Mouse (Mus musculus) retina, postnatal 1 day (tissue): ENCODE results near the gene Fez2.

Source experiments
- DNase-seq: peaks from one replicate; pipeline ENCODE4 v3.0.0-alpha.2; 2012

Gene Fez2

DNA sequence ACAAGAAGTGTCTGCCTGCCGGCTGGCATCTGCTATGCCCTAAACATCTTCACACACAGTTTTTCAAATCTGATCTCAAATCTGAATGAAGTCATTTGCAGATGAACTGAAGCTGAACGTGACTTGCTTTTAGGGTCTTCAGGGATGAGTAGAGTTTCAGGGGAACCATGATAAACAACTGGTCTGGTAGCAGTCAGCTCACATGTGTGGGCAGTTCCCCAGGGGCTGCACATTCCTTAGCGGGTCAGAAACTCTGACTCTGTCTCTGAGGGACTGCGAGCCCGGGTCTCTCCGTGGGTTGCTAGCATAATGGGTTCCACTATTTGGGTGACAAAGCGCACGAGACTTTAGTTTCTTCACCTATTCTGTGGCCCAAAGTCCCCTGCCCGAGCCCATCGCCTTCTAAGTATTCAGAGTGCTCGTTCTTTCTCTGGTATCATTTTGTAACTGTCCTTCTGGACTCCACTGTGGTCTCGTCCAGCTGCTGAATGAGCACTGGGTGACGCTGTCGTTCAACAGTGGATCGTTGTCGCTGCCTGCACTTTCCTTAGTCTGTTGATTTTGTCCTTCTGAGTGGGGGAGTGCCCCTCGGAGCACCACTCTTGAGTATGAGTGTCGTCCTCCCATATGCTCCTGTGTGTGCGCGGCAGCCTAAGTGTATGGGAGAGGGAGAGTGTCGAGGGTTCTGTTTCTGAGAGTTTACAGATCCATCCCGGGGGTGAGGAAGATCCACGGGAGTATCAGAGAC lies 53.2 kb downstream of the Fez2 start:
- DNase-seq, result no peak

GRCm38 (mm10) chr17:78361939-78362728 lies 55.8 kb downstream of the Fez2 start:
- DNase-seq, result no peak

DNA sequence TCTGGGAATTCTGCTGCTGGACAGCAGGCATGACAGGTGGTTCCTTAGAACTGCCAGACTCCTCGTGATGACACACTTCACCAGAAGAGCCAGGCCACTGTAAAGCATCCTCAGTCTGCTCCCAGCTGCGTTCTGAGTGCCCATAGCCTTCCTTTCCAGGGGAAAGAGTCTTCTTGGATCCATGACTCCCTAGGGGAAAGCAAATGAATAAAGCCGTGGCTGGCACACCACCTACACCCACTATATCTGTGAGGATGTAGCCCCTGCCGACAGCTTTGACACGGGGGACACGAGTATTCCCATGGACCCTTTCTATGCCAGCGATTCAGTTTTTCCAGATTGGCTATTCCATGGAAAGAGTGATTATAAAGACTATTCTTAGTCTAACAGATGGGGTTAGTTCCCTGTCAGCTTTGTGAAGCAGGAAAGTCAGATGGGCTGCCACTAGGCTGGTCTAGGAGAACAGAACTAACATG lies 59.7 kb downstream of the Fez2 start:
- peak; percentile 61 for DNase-seq

DNA sequence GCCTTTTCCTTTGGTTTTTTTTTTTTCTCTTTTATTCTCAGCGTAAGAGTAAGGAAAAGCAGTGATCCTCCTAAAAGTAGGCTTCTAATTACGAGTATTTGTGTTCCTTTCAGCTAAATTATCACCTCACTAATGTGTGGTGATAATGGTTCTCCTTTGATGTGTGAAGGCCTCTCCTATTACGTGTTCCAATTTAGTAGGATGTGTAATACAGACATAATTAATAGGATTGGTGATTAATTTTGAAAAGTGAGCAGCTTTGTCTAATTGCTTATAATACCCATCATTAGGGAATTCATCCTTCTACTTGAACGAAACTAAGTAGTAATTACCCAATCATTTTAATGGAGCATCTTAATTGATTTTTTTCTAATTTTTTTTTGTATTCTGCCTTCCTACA lies 60.2 kb downstream of the Fez2 start:
- DNase-seq, result peak; percentile 66

- no peak for DNase-seq
These were observed 62.3 kb downstream of the Fez2 start for GRCm38 (mm10) chr17:78355611-78356010.

- DNase-seq, result peak; percentile 38
These were observed 63.1 kb downstream of the Fez2 start for GRCm38 (mm10) chr17:78354871-78355270.

GRCm38 (mm10) chr17:78354411-78354810 lies 63.5 kb downstream of the Fez2 start:
- no peak for DNase-seq

- no peak for DNase-seq
These were observed 65.5 kb downstream of the Fez2 start for GRCm38 (mm10) chr17:78352500-78352855.

DNA sequence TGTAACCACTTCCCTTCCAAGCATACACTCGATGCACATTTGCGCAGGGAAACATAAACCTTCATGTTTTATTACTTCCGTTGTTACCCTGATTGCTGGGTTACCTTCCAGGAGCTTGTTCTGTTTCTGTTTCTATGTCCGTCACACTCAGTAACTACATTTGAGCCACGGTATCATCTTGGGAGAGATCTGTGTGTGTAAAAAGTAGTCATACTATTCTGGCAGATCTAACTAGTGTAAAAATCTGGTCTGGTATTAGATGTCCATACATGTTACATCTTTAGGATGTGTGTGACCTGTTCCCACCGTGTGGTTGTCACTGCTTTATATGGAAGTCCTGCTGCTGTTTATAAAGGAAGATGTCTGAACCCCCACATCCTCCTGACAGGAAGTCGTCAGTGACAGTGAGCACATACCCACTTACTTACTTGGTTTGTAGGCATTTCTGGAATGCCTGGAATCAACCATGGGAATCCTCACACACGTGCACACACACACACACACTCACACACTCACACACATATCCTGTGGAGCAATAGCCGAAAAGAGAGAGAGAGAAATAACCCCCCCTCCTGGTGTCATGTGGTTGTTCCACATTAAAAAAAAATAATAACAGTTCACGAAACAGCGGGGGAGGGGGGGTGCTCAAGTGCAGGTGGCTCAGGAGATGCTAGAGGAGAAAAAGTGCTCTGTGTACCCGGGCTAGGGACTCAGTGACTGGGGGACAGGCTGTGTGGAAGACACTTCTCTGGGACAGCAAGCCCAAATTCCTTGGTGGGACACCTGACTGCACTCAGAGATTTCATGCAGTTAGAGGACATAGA lies 66.1 kb downstream of the Fez2 start:
- no peak for DNase-seq

DNA sequence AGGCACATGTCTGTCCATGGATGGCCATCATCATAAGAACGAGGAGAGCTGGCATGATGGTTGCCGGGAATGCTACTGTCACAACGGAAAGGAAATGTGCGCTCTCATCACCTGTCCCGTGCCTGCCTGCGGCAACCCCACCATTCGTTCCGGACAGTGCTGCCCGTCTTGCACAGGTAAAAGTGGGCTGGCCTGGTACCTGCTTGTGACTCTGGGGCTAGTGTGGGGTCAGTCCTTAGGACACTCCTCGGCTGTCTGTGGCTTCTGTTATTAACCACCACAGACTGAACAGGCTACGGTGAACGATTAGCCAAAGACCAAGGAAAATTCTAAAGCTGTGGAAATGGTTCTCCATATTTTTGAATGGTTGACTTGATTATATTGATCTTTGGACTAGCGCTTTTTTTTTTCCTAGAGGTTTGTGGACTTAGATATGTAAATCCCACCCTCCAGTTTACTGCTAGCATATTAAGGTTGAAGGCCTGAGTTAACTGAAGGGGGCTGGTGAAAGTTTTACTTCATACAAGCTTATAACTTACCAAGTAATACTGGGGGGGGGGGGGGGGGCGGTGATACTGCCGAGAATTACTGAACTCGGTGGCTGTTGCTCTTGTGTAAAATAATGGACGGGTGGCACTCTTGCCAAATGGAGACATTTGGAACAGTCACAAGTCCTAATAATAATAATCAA lies 70.7 kb downstream of the Fez2 start:
- DNase-seq, result no peak

GRCm38 (mm10) chr17:78343688-78344087 lies 74.3 kb downstream of the Fez2 start:
- DNase-seq, result no peak

- peak; percentile 24 for DNase-seq
These were observed 82.7 kb downstream of the Fez2 start for GRCm38 (mm10) chr17:78335250-78335649.

DNA sequence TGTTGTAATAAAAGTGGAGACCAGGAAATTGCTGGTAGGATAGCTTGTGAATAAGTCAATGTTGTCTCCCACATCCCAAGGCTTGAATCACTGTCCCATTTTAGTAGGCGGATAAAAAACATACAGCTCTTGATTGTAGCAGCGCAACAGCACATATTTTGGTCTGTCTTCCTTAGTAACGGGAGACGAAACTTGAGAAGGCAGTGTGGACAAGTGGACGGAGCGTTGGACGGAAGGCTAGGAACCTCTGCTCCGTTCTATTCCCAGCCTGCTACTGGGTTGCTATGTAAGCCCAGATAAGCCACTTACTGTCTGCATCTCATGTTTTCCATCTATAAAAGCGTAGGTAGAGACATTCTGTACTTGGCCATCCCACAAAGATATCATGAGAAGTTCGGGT lies 84.7 kb downstream of the Fez2 start:
- no peak for DNase-seq

DNA sequence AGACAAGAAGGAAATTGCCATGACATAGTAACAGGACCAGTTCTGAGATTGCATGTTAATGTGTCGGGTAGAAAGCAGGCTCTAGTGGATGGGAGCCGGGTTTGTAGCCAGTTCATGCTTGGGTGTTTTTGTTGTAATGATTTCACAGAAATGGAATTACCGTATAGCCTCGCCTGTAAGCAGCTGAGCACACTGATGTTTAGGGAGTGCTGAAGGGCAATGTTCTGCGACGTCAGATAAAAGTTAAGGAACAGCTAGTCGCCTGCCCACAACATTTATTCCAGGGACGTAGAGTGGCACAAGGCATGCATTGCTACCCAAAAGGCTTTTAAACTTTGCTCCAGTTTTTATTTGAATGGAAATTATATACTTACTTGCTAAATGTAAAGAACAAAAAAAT lies 86.5 kb downstream of the Fez2 start:
- DNase-seq, result no peak

- DNase-seq, result no peak
These were observed 89.7 kb downstream of the Fez2 start for GRCm38 (mm10) chr17:78328287-78328686.

- DNase-seq, result no peak
These were observed 90.8 kb downstream of the Fez2 start for GRCm38 (mm10) chr17:78327187-78327586.

DNA sequence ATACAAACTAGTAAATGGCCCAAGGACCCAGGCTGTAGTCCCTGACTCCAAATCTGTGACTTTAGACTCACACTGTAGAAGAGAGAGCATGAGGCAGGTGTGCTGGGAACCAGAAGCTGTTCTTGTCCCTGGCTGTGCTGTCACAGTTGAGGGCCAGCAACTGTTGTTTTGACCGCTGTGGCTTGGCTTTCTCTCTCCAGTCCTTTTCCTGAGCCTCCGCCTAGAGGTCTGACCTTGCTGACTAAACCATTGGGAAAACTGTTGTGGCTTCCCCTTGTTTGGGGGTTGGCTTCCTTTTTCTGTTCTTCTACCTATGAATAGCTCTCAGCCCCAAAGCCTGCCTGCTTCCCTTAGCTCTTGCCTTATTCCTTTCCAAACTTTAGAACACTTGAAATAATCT lies 91.6 kb downstream of the Fez2 start:
- DNase-seq, result no peak

- peak; percentile 58 for DNase-seq
These were observed 92.1 kb downstream of the Fez2 start for GRCm38 (mm10) chr17:78325761-78326332.

DNA sequence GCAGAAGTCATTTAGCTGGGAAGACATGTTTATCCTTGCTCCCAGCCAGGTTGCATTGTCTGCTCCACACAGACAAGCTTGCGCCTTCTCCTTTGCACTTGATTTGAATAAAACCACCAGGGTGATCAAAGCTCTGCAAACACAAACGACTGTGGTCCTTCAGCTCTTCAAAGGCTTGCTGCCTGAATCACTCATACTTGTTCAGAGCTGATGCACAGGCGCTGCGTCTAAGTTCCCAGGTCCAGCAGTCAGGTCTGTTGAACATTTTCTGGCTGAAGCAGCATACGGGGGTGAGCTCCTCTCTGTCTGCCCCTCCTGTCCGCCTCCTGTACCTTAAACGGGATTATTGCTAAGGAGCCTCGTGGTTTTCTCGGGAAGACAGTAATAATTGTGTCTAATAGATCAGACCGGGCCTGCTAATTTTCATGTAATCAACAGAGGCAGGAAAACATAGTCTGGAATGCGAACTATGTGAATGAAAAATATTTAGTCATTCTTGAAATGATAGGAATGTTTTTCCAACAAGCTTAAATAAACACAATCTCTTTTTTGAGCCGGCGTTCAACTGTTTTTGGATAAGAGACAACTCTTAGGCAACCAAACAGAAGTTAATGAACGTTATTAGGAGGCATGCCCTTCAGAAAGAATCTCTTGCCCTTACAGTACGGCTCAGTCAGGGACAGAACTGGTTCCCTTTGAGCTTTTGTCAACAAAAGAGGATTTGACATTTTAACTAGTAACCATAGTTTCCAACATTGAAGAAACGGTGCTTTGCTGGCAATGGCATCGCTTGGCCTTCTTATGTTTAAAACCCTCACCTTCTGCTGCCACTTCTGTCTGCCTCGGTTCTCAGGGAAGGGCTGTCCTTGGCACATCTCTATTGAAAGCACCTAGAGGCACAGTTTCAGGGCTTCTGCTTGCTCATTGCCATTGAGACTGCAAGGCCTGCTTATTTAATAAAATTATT lies 95.3 kb downstream of the Fez2 start:
- DNase-seq, result no peak

- DNase-seq, result no peak
These were observed 96.6 kb downstream of the Fez2 start for GRCm38 (mm10) chr17:78321216-78321835.
